Mouse (Mus musculus) splenic B cell, adult 2 months (primary cell): Measurements from ENCODE around the gene Ddx19b.
"Not testable (repeated sequence)": the region's sequence is repeated elsewhere in the genome, so short reads cannot be mapped to it uniquely, and the experiment has no call there.

Experiments
- DNase-seq: peaks from one replicate; pipeline ENCODE4 v3.0.0-alpha.2; 2011; ENCODE audit warnings: low read depth, low spot score
- H3K27me3 ChIP-seq: 2 replicates; pipeline ENCODE4 v1.6.1; 2012; ENCODE audit warnings: mild to moderate bottlenecking, low read length, moderate library complexity, mixed read lengths; ENCODE audit not compliant: control insufficient read depth, poor library complexity, insufficient read depth, severe bottlenecking
- H3K36me3 ChIP-seq: 2 replicates; pipeline ENCODE4 v1.6.1; 2012; ENCODE audit warnings: mild to moderate bottlenecking, low read length, moderate library complexity, mixed read lengths; ENCODE audit not compliant: control insufficient read depth, poor library complexity, insufficient read depth, severe bottlenecking

Gene Ddx19b

GRCm38 (mm10) chr8:111053827-111054518 is 22.4 kb upstream of the Ddx19b start:
- Histone ChIP-seq H3K36me3 (peaks cover 5% of the 10 kb centered on the region; the same call in 1 of the 2 replicates), H3K27me3 (no peaks in the 10 kb centered on the region)
- no peak for DNase-seq

DNA sequence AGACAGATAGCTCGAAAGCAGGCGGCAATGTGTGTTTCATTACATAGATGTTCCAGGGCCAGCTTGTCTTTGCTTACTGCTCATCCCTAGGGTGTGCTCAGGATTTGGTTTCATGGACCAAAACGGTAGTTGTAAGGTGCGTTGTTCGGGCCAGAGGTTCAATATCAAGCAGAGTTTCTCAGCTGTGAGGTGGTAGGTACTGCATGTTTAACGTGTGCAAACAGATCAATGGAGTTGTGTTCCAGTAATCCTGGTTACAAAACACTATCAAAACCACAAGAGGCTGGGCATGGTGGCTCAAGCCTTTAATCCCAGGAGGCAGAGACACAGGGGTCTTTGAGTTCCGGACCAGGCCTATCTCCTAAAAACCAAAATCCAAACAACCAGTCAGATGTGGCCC is 17.6 kb upstream of the Ddx19b start:
- Histone ChIP-seq H3K27me3 (no peaks in the 10 kb centered on the region), H3K36me3 (peaks cover 15% of the 10 kb centered on the region; the same call in 1 of the 2 replicates)
- no peak for DNase-seq

GRCm38 (mm10) chr8:111048694-111049093 is 17.1 kb upstream of the Ddx19b start:
- Histone ChIP-seq H3K27me3 (no peaks in the 10 kb centered on the region), H3K36me3 (peaks cover 17% of the 10 kb centered on the region; the same call in 1 of the 2 replicates)
- DNase-seq = peak; percentile 51

- peaks cover 26% of the 10 kb centered on the region for H3K36me3 ChIP-seq
- no peaks in the 10 kb centered on the region for H3K27me3 ChIP-seq
- no peak for DNase-seq
Observed at GRCm38 (mm10) chr8:111044003-111044734, 12.6 kb upstream of the Ddx19b start.

- Histone ChIP-seq H3K27me3 (no peaks in the 10 kb centered on the region), H3K36me3 (peaks cover 21% of the 10 kb centered on the region)
- no peak for DNase-seq
Observed at GRCm38 (mm10) chr8:111042546-111042945, 11.0 kb upstream of the Ddx19b start.

- no peak for DNase-seq
- H3K27me3 ChIP-seq = no peaks in the 10 kb centered on the region
- peaks cover 7% of the 10 kb centered on the region for H3K36me3 ChIP-seq
Observed at GRCm38 (mm10) chr8:111036591-111036990, 5.0 kb upstream of the Ddx19b start.

DNA sequence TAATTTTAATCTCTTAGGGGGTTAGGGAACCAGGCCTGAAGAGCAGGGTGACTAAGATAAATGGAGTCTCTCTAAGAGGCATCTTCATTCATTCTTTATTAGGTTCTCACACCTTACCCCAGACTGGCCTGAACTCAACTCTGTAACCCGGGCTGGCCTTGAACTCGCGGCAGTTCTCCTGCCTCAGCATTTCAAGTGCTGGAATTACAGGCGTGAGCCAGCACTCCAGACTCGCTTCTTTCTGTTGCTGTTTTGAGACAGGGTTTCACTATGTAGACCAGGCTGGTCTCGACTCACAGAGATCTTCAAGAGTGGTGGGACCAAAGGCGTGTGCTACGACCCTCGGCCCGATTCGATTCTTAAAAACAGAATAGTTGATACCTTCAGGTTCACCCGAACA is 2.7 kb upstream of the Ddx19b start:
- H3K27me3 ChIP-seq = no peaks in the 10 kb centered on the region
- DNase-seq = peak; percentile 39
- H3K36me3 ChIP-seq = no peaks in the 10 kb centered on the region; the same call in none of the 2 replicates

- H3K36me3 ChIP-seq = no peaks in the 10 kb centered on the region; the same call in 1 of the 2 replicates
- DNase-seq = peak; percentile 99
- no peaks in the 10 kb centered on the region for H3K27me3 ChIP-seq
Observed at GRCm38 (mm10) chr8:111033482-111034215, 2.1 kb upstream of the Ddx19b start.

DNA sequence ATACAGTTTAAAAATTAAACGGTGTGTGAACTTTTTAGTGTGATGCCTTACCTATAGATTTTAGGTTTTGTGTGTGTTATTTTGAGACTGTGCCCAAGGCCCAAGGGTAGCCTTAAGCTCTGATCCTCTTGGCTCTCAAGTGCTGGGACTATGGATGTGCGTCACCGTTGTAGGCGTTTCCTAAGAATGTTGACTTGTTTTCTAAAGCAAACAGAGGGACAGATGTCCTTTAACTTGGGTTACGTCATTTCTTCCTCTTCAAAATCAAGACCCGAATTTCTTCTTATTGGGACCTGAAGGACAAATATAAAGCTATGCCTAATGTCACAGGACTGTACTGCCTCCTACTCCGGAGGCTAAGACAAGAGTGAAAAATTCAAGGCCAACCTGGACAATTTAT is 1.4 kb upstream of the Ddx19b start, which contains the start of gene Aars:
Aars (plus strand) TSS at position 229 of the 400 bp plus-strand sequence.
- no peak for DNase-seq

GRCm38 (mm10) chr8:111030045-111030444 is 1.5 kb downstream of the Ddx19b start:
- DNase-seq = peak; percentile 38
- H3K27me3 ChIP-seq = no peaks in the 10 kb centered on the region
- no peaks in the 10 kb centered on the region for H3K36me3 ChIP-seq

More for the DNA sequence above, 1.4 kb upstream of the Ddx19b start, which contains the start of gene Aars:
- Histone ChIP-seq H3K27me3 (no peaks in the 10 kb centered on the region), H3K36me3 (no peaks in the 10 kb centered on the region; the same call in 1 of the 2 replicates)

GRCm38 (mm10) chr8:111029589-111029988 is 2.0 kb downstream of the Ddx19b start:
- no peaks in the 10 kb centered on the region for H3K27me3 ChIP-seq
- H3K36me3 ChIP-seq = no peaks in the 10 kb centered on the region
- peak; percentile 48 for DNase-seq

DNA sequence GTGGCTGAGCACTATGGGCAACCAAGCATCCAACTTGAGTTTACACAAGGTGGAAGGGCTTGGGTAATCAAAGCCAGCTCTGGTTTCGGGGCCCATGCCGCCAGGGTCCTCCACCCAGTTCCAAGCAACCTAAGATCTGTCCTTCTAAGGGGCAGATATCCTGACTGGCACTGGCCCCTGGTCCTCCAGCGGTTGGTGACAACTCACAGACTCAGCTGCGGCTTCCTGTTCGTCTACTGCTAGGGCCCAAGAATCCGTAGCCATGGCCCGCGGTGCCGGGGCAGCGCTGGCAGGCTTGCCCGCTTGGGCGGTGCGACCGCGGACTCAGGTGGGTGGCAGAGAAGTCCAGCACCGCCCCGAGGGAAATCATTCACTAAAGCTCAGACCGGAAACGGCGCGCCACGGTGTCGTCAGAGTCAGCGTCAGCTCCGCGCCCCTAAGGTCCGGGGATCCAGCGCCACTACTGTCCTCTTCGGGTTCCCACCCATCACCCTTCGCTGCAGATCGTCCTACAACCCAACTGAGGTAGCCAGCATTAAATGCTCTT is 4.1 kb downstream of the Ddx19b start:
- DNase-seq = peak; percentile 89
- H3K27me3 ChIP-seq = no peaks in the 10 kb centered on the region
- H3K36me3 ChIP-seq = no peaks in the 10 kb centered on the region

DNA sequence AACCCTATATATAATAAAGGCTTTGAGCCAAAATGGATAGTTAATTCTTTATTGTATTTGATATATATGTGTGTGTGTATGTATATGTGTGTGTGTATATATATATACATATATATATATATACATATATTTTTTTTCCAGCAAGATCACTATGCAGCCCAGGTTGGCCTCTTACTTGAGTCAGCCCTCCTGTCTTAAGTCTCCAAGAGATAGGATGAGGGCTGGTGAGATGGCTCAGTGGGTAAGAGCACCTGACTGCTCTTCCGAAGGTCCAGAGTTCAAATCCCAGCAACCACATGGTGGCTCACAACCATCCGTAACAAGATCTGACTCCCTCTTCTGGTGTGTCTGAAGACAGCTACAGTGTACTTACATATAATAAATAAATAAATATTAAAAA is 4.9 kb downstream of the Ddx19b start:
- not testable (repeated sequence) for H3K27me3 ChIP-seq, DNase-seq, H3K36me3 ChIP-seq

GRCm38 (mm10) chr8:111010230-111010991 is 21.1 kb downstream of the Ddx19b start:
- H3K27me3 ChIP-seq, H3K36me3 ChIP-seq, DNase-seq: not testable (repeated sequence)
